Mouse (Mus musculus) midbrain, postnatal 0 days (tissue): ENCODE measurements at regions not wholly inside any gene's neighbourhood (a gene's known extent, or its start where the extent isn't known, plus 50 kb on each side); places are given as distances from the start of the nearest gene placed in this dataset.

Experiments used
- ATAC-seq: fragments of 200-750 bp; cut with Nextera tagmentation; 2 replicates; pipeline ENCODE4 v1.8.0; 2017; ENCODE audit warnings: moderate number of reproducible peaks, mild to moderate bottlenecking, moderate TSS enrichment, moderate library complexity; ENCODE audit not compliant: low FRiP score
- DNase-seq: peaks from one replicate; pipeline ENCODE4 v3.0.0-alpha.2; 2015; ENCODE audit warnings: low spot score
- H3K27ac ChIP-seq: fragments of 300-500 bp; sonication (generic); 2 replicates; pipeline ENCODE4 v1.5.1; 2014; ENCODE audit warnings: low read depth, mild to moderate bottlenecking, low read length, mixed read lengths
- H3K27me3 ChIP-seq: fragments of 300-500 bp; sonication (generic); 2 replicates; pipeline ENCODE4 v1.6.1; 2014; ENCODE audit warnings: low read length, control low read depth, mixed read lengths; ENCODE audit not compliant: insufficient read depth
- H3K36me3 ChIP-seq: fragments of 300-500 bp; sonication (generic); 2 replicates; pipeline ENCODE4 v1.6.1; 2014; ENCODE audit warnings: low read length, control low read depth, mixed read lengths; ENCODE audit not compliant: insufficient read depth
- H3K4me1 ChIP-seq: fragments of 300-500 bp; sonication (generic); 2 replicates; pipeline ENCODE4 v1.6.1; 2014; ENCODE audit warnings: mild to moderate bottlenecking, control low read depth, antibody characterized with exemption, low read length, mixed read lengths; ENCODE audit not compliant: insufficient read depth
- H3K4me2 ChIP-seq: fragments of 300-500 bp; sonication (generic); 2 replicates; pipeline ENCODE4 v1.6.1; 2014; ENCODE audit warnings: low read depth, mild to moderate bottlenecking, low read length, mixed read lengths; ENCODE audit not compliant: poor library complexity, severe bottlenecking
- H3K4me3 ChIP-seq: fragments of 300-500 bp; sonication (generic); 2 replicates; pipeline ENCODE4 v1.5.1; 2014; ENCODE audit warnings: low read depth, mild to moderate bottlenecking, low read length, moderate library complexity
- H3K9ac ChIP-seq: fragments of 300-500 bp; sonication (generic); replicated peaks from 2 replicates; pipeline ENCODE4 v1.6.1; 2014; ENCODE audit warnings: mild to moderate bottlenecking, low read length, moderate library complexity, mixed read lengths; ENCODE audit not compliant: poor library complexity, severe bottlenecking
- H3K9me3 ChIP-seq: fragments of 300-500 bp; sonication (generic); 2 replicates; pipeline ENCODE4 v1.6.1; 2016; ENCODE audit warnings: low read length, control low read depth
- CTCF ChIP-seq: IDR thresholded peaks from 2 replicates; pipeline ENCODE4 v1.5.1; 2016; ENCODE audit warnings: antibody characterized with exemption, mild to moderate bottlenecking
- WGBS: fragments of 180-500 bp; shearing (Covaris S2); extraction: QIAGEN DNeasy Blood & Tissue Kit; methylation state at CpG from one replicate; pipeline ENCODE4 v1.1.7; 2014; 5-methylcytosine and 5-hydroxymethylcytosine counted together

GRCm38 (mm10) chr8:90149903-90150302 lies 198.2 kb downstream of the Tox3 start:
- Histone ChIP-seq H3K27me3 (no peaks in the 10 kb centered on the region), H3K27ac (no peak overlapping the region), H3K4me3 (no peak overlapping the region), H3K4me2 (no peak overlapping the region), H3K36me3 (no peaks in the 10 kb centered on the region), H3K4me1 (no peaks in the 10 kb centered on the region), H3K9me3 (no peaks in the 10 kb centered on the region), H3K9ac (no peak overlapping the region)
- ATAC-seq (no peak), DNase-seq (no peak)
- 49% methylated on average over 6 of the region's 6 CpGs for WGBS
- TF ChIP-seq CTCF: no peak

GRCm38 (mm10) chr8:90134626-90135025 lies 213.5 kb downstream of the Tox3 start:
- Histone ChIP-seq H3K36me3 (no peaks in the 10 kb centered on the region), H3K9me3 (no peaks in the 10 kb centered on the region), H3K4me1 (no peaks in the 10 kb centered on the region), H3K4me2 (no peak overlapping the region), H3K4me3 (no peak overlapping the region), H3K9ac (no peak overlapping the region), H3K27ac (no peak overlapping the region), H3K27me3 (no peaks in the 10 kb centered on the region)
- 86% methylated on average over 5 of the region's 5 CpGs for WGBS
- no peak for DNase-seq
- no peak for ATAC-seq
- no peak for TF ChIP-seq CTCF

DNA sequence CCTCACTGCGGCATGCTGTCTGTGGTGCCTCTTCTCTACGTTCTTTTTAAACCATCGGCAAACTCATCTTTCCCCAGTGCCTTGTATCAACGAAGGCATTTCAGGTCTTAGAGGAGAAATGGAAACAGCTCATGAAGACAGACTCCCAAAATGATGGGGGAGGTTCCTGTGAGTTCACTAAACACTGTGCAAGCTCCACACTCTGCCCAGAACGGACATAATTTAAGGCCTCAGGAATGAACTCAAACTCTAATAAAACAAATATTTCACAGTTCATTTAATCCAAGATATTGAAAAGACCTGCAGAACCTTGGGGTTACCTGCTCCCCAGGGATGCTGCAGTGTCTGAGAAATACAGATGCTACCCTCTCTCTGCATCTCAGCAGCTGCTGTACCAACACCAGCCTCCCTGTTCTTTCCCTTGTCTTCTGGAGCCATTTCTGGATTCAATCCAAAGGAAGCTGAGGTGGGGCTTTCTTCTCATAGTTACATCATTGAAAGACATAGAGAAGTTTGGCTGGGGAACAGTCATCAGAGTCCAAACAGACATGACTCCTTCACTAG lies 217.4 kb downstream of the Tox3 start:
- no peak for DNase-seq
- Histone ChIP-seq H3K4me3 (no peak overlapping the region), H3K27me3 (no peaks in the 10 kb centered on the region), H3K4me2 (no peak overlapping the region), H3K9me3 (no peaks in the 10 kb centered on the region), H3K27ac (no peak overlapping the region), H3K9ac (no peak overlapping the region), H3K36me3 (no peaks in the 10 kb centered on the region), H3K4me1 (no peaks in the 10 kb centered on the region)
- 87% methylated on average over 5 of the region's 5 CpGs for WGBS
- no peak for ATAC-seq
- TF ChIP-seq CTCF: no peak

DNA sequence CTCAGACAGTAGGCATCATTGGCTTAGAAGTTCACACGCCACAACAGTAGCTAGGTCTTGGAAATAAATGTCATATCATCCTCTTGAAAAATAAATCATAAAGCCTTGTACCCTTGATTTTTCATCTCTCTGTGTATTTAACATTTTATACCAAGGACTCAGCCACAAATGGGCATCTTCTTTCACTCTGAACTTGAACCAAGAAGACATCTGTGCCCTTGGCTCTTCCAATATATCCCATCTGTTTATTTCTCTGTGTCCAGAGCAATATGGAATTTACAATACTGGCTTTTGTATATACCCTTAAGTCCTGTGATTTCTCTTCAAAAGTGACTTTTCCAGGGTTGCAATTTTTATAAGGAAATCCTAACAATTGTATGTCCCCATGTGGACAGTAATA lies 222.7 kb downstream of the Tox3 start:
- TF ChIP-seq CTCF: no peak
- no peak overlapping the region for H3K27ac ChIP-seq
- DNase-seq (no peak), ATAC-seq (no peak)
- 95% methylated on average over 1 of the region's 1 CpGs for WGBS
- no peak overlapping the region for H3K9ac ChIP-seq
- H3K36me3 ChIP-seq: no peaks in the 10 kb centered on the region
- H3K4me3 ChIP-seq: no peak overlapping the region
- H3K4me2 ChIP-seq: no peak overlapping the region
- no peaks in the 10 kb centered on the region for H3K4me1 ChIP-seq
- H3K9me3 ChIP-seq: no peaks in the 10 kb centered on the region
- H3K27me3 ChIP-seq: no peaks in the 10 kb centered on the region

DNA sequence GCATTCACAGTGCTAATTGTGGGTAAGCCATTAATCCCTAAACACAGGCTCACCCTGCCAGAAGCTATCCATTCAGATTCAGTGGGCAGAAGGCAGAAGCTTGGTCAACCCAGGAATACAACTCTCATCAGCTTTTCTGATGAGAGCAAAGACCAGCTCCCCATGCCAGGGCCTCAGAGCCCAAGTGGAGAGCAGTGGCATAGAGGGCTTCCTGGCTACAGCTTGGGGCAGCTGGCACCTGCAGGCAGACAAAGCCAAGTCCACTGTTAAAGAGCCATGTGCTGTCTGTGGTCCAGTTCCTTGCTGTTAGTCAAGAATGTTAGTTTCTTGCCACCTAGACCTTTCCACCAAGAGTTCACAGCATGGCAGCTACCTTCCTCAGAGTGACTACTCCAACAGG lies 225.0 kb downstream of the Tox3 start:
- Histone ChIP-seq H3K9ac (no peak overlapping the region), H3K4me1 (no peaks in the 10 kb centered on the region), H3K4me2 (no peak overlapping the region), H3K27me3 (no peaks in the 10 kb centered on the region), H3K27ac (no peak overlapping the region), H3K36me3 (no peaks in the 10 kb centered on the region), H3K9me3 (no peaks in the 10 kb centered on the region), H3K4me3 (no peak overlapping the region)
- DNase-seq (no peak), ATAC-seq (no peak)
- TF ChIP-seq CTCF: no peak

GRCm38 (mm10) chr8:90121935-90122334 lies 226.2 kb downstream of the Tox3 start:
- TF ChIP-seq CTCF: no peak
- no peak overlapping the region for H3K9ac ChIP-seq
- ATAC-seq (no peak), DNase-seq (no peak)
- no peaks in the 10 kb centered on the region for H3K9me3 ChIP-seq
- no peaks in the 10 kb centered on the region for H3K4me1 ChIP-seq
- no peak overlapping the region for H3K4me3 ChIP-seq
- H3K36me3 ChIP-seq: no peaks in the 10 kb centered on the region
- H3K27ac ChIP-seq: no peak overlapping the region
- no peak overlapping the region for H3K4me2 ChIP-seq
- WGBS: 75% methylated on average over 3 of the region's 3 CpGs
- H3K27me3 ChIP-seq: no peaks in the 10 kb centered on the region

GRCm38 (mm10) chr8:90121017-90121416 lies 227.1 kb downstream of the Tox3 start:
- TF ChIP-seq CTCF: no peak
- H3K27ac ChIP-seq: no peak overlapping the region
- no peak overlapping the region for H3K4me3 ChIP-seq
- H3K36me3 ChIP-seq: no peaks in the 10 kb centered on the region
- no peak overlapping the region for H3K9ac ChIP-seq
- H3K27me3 ChIP-seq: no peaks in the 10 kb centered on the region
- DNase-seq (no peak), ATAC-seq (no peak)
- no peak overlapping the region for H3K4me2 ChIP-seq
- no peaks in the 10 kb centered on the region for H3K4me1 ChIP-seq
- H3K9me3 ChIP-seq: no peaks in the 10 kb centered on the region
- WGBS: 21% methylated on average over 3 of the region's 3 CpGs
